Mouse (Mus musculus) forebrain, embryonic 12.5 days (tissue): ENCODE measurements around the gene Hk2. TPM values are rescaled to one million over a fixed set of nuclear protein-coding genes. Genes with fewer than 3 reads are reported as not detected.
"Not testable (repeated sequence)": the region's sequence is repeated elsewhere in the genome, so short reads cannot be mapped to it uniquely, and the experiment has no call there.

Experiments used
- ATAC-seq: fragments of 200-750 bp; cut with Nextera tagmentation; 2 replicates; pipeline ENCODE4 v1.8.0; 2017; ENCODE audit warnings: moderate TSS enrichment; ENCODE audit not compliant: low FRiP score
- H3K27ac ChIP-seq: fragments of 300-500 bp; sonication (generic); 2 replicates; pipeline ENCODE4 v1.5.1; 2016; ENCODE audit warnings: mild to moderate bottlenecking
- H3K27me3 ChIP-seq: fragments of 300-500 bp; sonication (generic); 2 replicates; pipeline ENCODE4 v1.6.1; 2016; ENCODE audit warnings: mild to moderate bottlenecking
- H3K36me3 ChIP-seq: fragments of 300-500 bp; sonication (generic); replicated peaks from 2 replicates; pipeline ENCODE4 v1.6.1; 2016; ENCODE audit warnings: mild to moderate bottlenecking
- H3K4me1 ChIP-seq: fragments of 300-500 bp; sonication (generic); 2 replicates; pipeline ENCODE4 v1.6.1; 2016
- H3K4me2 ChIP-seq: fragments of 300-500 bp; sonication (generic); 2 replicates; pipeline ENCODE4 v1.6.1; 2016; ENCODE audit warnings: mild to moderate bottlenecking, moderate library complexity
- H3K4me3 ChIP-seq: fragments of 300-500 bp; sonication (generic); replicated peaks from 2 replicates; pipeline ENCODE4 v1.5.1; 2016; ENCODE audit warnings: mild to moderate bottlenecking
- H3K9ac ChIP-seq: fragments of 300-500 bp; sonication (generic); 2 replicates; pipeline ENCODE4 v1.6.1; 2016; ENCODE audit warnings: mild to moderate bottlenecking
- H3K9me3 ChIP-seq: fragments of 300-500 bp; sonication (generic); 2 replicates; pipeline ENCODE4 v1.6.1; 2016
- WGBS: fragments of 180-500 bp; shearing (Covaris S2); methylation state at CpG from one replicate; pipeline ENCODE4 v1.1.7; 2016; 5-methylcytosine and 5-hydroxymethylcytosine counted together
- polyA plus RNA-seq: library from polyadenylated mRNA; unstranded; fragments of >200 nt; fragmentation: Nextera tagmentation; extraction: Ambion mirVana; gene quantifications from 2 replicates; pipeline ENCODE4 v1.2.1, GENCODE M21; 2016

The Hk2 gene
- polyA plus RNA-seq, 1 experiment from 2014 or later: 16.4 TPM

DNA sequence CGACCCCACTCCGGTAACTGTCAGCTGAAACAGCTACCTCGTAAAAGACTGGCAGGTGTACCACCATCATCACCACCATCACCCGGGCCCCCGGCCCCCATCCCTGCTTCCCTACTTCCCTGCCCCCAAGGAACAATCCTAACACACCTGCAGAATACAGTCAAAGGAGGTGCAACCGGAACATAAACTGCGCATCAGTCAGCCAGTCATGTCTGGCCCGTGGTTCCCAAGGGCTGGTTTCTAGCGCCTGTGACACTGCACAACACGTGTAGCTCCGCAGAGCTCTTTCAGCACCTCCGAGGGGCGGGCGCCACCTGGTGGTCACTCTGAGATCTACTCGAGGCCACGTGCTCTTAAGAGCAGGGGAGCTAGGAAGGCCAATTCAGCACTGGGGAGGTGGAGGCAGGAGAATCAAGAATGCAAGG lies 71.6 kb downstream of the Hk2 start:
- Histone ChIP-seq H3K4me1 (peaks cover 18% of the 10 kb centered on the region), H3K27ac (no peak overlapping the region), H3K4me3 (no peak overlapping the region), H3K27me3 (no peaks in the 10 kb centered on the region), H3K9me3 (no peaks in the 10 kb centered on the region), H3K36me3 (no peaks in the 10 kb centered on the region), H3K9ac (no peak overlapping the region), H3K4me2 (no peak overlapping the region)
- peak; percentile 85 for ATAC-seq
- WGBS: 36% methylated on average over 16 of the region's 16 CpGs

DNA sequence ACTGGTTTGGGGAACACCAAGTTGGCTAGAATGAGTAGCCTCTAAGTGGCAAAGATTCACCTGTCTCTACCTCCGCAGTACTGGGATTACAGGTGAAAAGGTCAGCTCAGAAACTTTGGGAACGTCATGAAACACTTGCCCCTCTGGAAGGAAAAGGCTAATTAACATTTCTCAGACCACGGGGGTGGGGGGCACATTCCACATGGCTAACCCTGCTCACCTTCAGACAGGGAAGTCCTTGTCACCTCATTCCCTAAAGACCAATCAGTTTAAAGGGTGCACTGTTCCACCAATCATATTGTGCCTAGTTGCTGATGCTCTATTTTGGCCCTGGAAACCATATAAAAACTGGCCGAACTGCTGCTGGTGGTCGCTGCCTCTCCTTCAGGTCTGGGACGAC lies 73.0 kb downstream of the Hk2 start:
- no peak overlapping the region for H3K4me2 ChIP-seq
- H3K36me3 ChIP-seq: no peaks in the 10 kb centered on the region
- H3K27me3 ChIP-seq: no peaks in the 10 kb centered on the region
- H3K4me1 ChIP-seq: peaks cover 18% of the 10 kb centered on the region
- 66% methylated on average over 6 of the region's 6 CpGs for whole genome bisulfite sequencing
- H3K9me3 ChIP-seq: no peaks in the 10 kb centered on the region
- no peak overlapping the region for H3K27ac ChIP-seq
- no peak overlapping the region for H3K9ac ChIP-seq
- H3K4me3 ChIP-seq: no peak overlapping the region
- ATAC-seq: no peak

GRCm38 (mm10) chr6:82699831-82700230 lies 74.4 kb downstream of the Hk2 start:
- H3K9me3 ChIP-seq: no peaks in the 10 kb centered on the region
- H3K27ac ChIP-seq: no peak overlapping the region
- no peak overlapping the region for H3K4me3 ChIP-seq
- WGBS: 19% methylated on average over 5 of the region's 5 CpGs
- peaks cover 18% of the 10 kb centered on the region for H3K4me1 ChIP-seq
- H3K27me3 ChIP-seq: no peaks in the 10 kb centered on the region
- no peak overlapping the region for H3K9ac ChIP-seq
- H3K4me2 ChIP-seq: no peak overlapping the region
- ATAC-seq: no peak
- no peaks in the 10 kb centered on the region for H3K36me3 ChIP-seq

GRCm38 (mm10) chr6:82696736-82697135 lies 77.5 kb downstream of the Hk2 start:
- Histone ChIP-seq H3K4me1 (peaks cover 20% of the 10 kb centered on the region), H3K4me3 (no peak overlapping the region), H3K27ac (no peak overlapping the region), H3K27me3 (no peaks in the 10 kb centered on the region), H3K9me3 (no peaks in the 10 kb centered on the region), H3K4me2 (no peak overlapping the region), H3K36me3 (no peaks in the 10 kb centered on the region), H3K9ac (no peak overlapping the region)
- ATAC-seq: no peak
- 96% methylated on average over 3 of the region's 3 CpGs for WGBS

DNA sequence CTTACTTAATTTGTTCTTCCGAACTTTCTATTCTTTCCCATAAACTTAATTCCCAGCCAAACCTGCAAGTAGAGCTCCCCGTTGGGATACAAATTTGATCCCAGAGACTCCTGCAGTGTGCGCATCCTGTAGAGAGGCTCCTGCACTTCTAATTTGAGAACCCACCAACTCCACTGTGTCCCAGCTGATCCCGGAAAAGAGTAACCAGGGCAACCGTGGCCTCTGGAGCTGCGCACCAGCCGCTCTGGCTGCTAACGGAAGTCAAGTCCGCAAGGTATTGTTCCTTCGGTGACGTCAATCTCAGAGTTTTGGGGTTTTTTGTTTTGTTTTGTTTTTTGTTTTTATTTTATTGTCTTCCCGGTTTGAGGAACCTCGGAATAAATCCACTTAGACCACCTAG lies 79.6 kb downstream of the Hk2 start:
- ATAC-seq: no peak
- Histone ChIP-seq H3K9ac (no peak overlapping the region), H3K9me3 (no peaks in the 10 kb centered on the region), H3K27me3 (no peaks in the 10 kb centered on the region), H3K27ac (no peak overlapping the region), H3K4me1 (peaks cover 8% of the 10 kb centered on the region), H3K4me3 (no peak overlapping the region), H3K4me2 (no peak overlapping the region), H3K36me3 (no peaks in the 10 kb centered on the region)
- WGBS: 50% methylated on average over 13 of the region's 13 CpGs

- H3K4me2 ChIP-seq: no peak overlapping the region
- H3K4me1 ChIP-seq: peaks cover 10% of the 10 kb centered on the region; the same call in 1 of the 2 replicates
- no peaks in the 10 kb centered on the region for H3K27me3 ChIP-seq
- WGBS: 86% methylated on average over 4 of the region's 4 CpGs
- no peak overlapping the region for H3K4me3 ChIP-seq
- no peak overlapping the region for H3K9ac ChIP-seq
- H3K36me3 ChIP-seq: no peaks in the 10 kb centered on the region
- H3K9me3 ChIP-seq: no peaks in the 10 kb centered on the region
- no peak for ATAC-seq
- H3K27ac ChIP-seq: no peak overlapping the region
These were observed 84.8 kb downstream of the Hk2 start for GRCm38 (mm10) chr6:82689474-82689873.

DNA sequence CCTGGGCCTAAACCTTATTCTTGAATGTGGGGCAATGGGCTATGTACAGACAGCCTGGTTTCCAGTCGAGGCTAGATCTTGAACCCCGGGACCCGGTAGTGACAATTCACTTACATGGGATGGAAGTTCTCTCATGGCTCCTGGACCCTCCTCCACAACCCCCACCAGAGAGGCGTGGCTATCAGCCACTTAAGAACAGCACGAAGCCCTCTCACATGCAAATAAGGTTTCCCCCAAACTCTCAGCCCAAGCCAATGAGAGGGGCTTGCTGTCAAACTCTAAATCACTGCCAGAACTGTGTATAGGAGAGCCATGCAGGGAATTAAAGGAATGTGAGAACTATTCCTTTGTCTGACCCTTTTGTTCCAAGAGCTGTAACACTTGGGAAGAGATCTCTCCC lies 85.7 kb downstream of the Hk2 start:
- ATAC-seq: 0 out of 2 replicates have a peak, but pooled peaks have one; percentile 4
- not testable (repeated sequence) for H3K4me2 ChIP-seq, H3K27ac ChIP-seq, H3K4me3 ChIP-seq, H3K4me1 ChIP-seq, H3K9me3 ChIP-seq, H3K36me3 ChIP-seq, H3K27me3 ChIP-seq, H3K9ac ChIP-seq
- WGBS: 42% methylated on average over 5 of the region's 5 CpGs

DNA sequence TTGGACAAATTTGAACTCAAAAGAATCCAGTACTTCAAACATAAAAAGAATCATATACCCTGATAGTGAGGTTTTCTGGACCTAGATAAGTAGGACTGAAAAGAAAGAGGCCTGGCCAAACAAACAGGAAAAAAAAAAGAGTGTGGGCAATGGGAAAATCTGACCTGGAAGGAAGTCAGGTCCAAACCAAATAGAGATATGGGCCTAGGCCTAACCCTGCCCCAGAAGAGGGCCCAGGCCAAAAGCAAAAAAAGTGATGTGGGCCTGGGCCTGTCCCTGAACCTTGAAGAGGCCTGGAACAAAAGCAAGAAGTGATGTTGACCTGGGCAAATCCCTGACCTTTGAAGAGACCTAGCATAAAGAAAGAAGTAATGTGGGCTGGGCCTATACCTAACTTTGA lies 90.1 kb downstream of the Hk2 start:
- Histone ChIP-seq H3K27me3 (no peaks in the 10 kb centered on the region), H3K4me1 (peaks cover 9% of the 10 kb centered on the region; the same call in 1 of the 2 replicates), H3K9ac (no peak overlapping the region), H3K36me3 (no peaks in the 10 kb centered on the region), H3K4me2 (no peak overlapping the region), H3K9me3 (no peaks in the 10 kb centered on the region), H3K4me3 (no peak overlapping the region), H3K27ac (no peak overlapping the region)
- ATAC-seq: no peak

GRCm38 (mm10) chr6:82679286-82679685 lies 95.0 kb downstream of the Hk2 start:
- H3K27ac ChIP-seq, H3K36me3 ChIP-seq, H3K4me1 ChIP-seq, H3K4me2 ChIP-seq, H3K4me3 ChIP-seq, H3K9me3 ChIP-seq, ATAC-seq, H3K9ac ChIP-seq, H3K27me3 ChIP-seq: not testable (repeated sequence)
- WGBS: 86% methylated on average over 2 of the region's 2 CpGs

DNA sequence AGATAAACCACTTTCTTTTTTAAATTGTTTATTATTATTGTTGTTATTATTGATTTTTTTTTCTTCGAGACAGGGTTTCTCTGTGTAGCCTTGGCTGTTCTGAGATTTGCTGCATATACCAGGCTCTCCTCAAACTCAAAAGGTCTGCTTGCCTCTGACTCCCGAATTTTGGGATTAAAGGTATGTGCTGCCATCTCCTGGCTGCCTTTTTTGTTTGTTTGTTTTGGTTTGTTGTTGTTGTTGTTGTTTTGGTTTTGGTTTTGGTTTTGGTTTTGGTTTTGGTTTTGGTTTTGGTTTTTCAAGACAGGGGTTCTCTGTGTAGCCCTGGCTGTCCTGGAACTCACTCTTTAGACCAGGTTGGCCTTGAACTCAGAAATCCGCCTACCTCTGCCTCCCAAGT lies 96.6 kb downstream of the Hk2 start:
- WGBS: 77% methylated on average over 3 of the region's 3 CpGs
- not testable (repeated sequence) for H3K36me3 ChIP-seq

More for the DNA sequence above, 96.6 kb downstream of the Hk2 start:
- not testable (repeated sequence) for ATAC-seq, H3K4me2 ChIP-seq, H3K27me3 ChIP-seq, H3K27ac ChIP-seq, H3K9ac ChIP-seq, H3K4me1 ChIP-seq, H3K4me3 ChIP-seq, H3K9me3 ChIP-seq

Other genes with a start within 250 kb of the Hk2 start
- 91.2 and 91.3 TPM in 2 replicates for gene Pole4, start 69.1 kb downstream of the Hk2 start, polyA plus RNA-seq
- 4.6 and 5.9 TPM in 2 replicates for gene Sema4f, start 165.3 kb upstream of the Hk2 start, polyA plus RNA-seq
- not detected in 2 replicates for gene M1ap, start 172.4 kb upstream of the Hk2 start, polyA plus RNA-seq